Mouse (Mus musculus) embryonic fibroblast, embryonic 13.5 days (primary cell): ENCODE measurements at regions not wholly inside any gene's neighbourhood (a gene's known extent, or its start where the extent isn't known, plus 50 kb on each side); places are given as distances from the start of the nearest gene placed in this dataset.

Source experiments
- CTCF ChIP-seq: IDR thresholded peaks from 2 replicates; pipeline ENCODE4 v1.5.1; 2011; ENCODE audit warnings: mild to moderate bottlenecking, control low read depth, low read length, moderate library complexity, borderline replicate concordance; ENCODE audit not compliant: insufficient read depth
- POLR2A ChIP-seq: IDR thresholded peaks from 2 replicates; pipeline ENCODE4 v1.6.1; 2011; ENCODE audit warnings: low read depth, mild to moderate bottlenecking, control low read depth, low read length, moderate library complexity

DNA sequence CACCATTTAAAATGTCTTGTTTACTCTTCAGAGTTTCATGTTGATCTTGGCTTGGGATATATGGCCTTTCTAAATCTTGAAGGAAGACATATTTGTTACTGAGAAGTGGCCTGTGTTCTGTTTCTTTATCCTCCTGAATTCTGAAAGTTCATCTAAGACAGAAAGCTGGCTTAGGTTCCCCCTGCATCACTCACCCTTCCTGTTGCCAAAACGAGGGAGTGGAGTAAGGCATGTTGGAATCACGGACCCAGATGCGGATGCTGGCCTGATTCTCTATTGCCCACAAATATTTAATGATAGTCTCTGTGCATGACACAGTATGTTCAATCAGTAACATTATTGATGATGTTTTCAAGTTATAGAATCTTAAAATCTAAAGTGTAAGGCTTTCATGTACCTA is 1094.7 kb upstream of the 2610301B20Rik start:
- TF ChIP-seq CTCF (no peak), POLR2A (no peak)
